Mouse (Mus musculus) intestine, embryonic 14.5 days (tissue): ENCODE data around the gene Dmpk. TPM values are rescaled to one million over a fixed set of nuclear protein-coding genes. Genes with fewer than 3 reads are reported as not detected.

Source experiments
- ATAC-seq: fragments of 200-750 bp; cut with Nextera tagmentation; replicated peaks from 2 replicates; pipeline ENCODE4 v1.8.0; 2017; ENCODE audit warnings: low read depth, moderate number of reproducible peaks, moderate TSS enrichment, moderate library complexity; ENCODE audit not compliant: low FRiP score, low TSS enrichment
- DNase-seq: peaks from one replicate; pipeline ENCODE4 v3.0.0-alpha.2; 2018; ENCODE audit warnings: low spot score
- H3K27ac ChIP-seq: fragments of 300-500 bp; sonication (generic); 2 replicates; pipeline ENCODE4 v1.5.1; 2014; ENCODE audit warnings: low read depth, mild to moderate bottlenecking, control low read depth
- H3K27me3 ChIP-seq: fragments of 300-500 bp; sonication (generic); replicated peaks from 2 replicates; pipeline ENCODE4 v1.6.1; 2014; ENCODE audit warnings: low read length, control low read depth; ENCODE audit not compliant: control insufficient read depth, insufficient read depth
- H3K36me3 ChIP-seq: fragments of 300-500 bp; sonication (generic); 2 replicates; pipeline ENCODE4 v1.6.1; 2014; ENCODE audit warnings: low read length, control low read depth; ENCODE audit not compliant: control insufficient read depth, insufficient read depth
- H3K4me1 ChIP-seq: fragments of 300-500 bp; sonication (generic); replicated peaks from 2 replicates; pipeline ENCODE4 v1.6.1; 2014; ENCODE audit warnings: low read length, control low read depth, mixed read lengths; ENCODE audit not compliant: control insufficient read depth, insufficient read depth
- H3K4me2 ChIP-seq: fragments of 300-500 bp; sonication (generic); 2 replicates; pipeline ENCODE4 v1.6.1; 2014; ENCODE audit warnings: low read length
- H3K4me3 ChIP-seq: fragments of 300-500 bp; sonication (generic); 2 replicates; pipeline ENCODE4 v1.5.1; 2014; ENCODE audit warnings: low read depth, low read length, control low read depth, mixed read lengths
- H3K9ac ChIP-seq: fragments of 300-500 bp; sonication (generic); 2 replicates; pipeline ENCODE4 v1.6.1; 2014; ENCODE audit warnings: mild to moderate bottlenecking, low read length
- H3K9me3 ChIP-seq: fragments of 300-500 bp; sonication (generic); 2 replicates; pipeline ENCODE4 v1.6.1; 2016; ENCODE audit warnings: low read length, control low read depth; ENCODE audit not compliant: control insufficient read depth
- WGBS: fragments of 180-500 bp; shearing (Covaris S2); extraction: QIAGEN DNeasy Blood & Tissue Kit; methylation state at CpG from one replicate; pipeline ENCODE4 v1.1.7; 2014; 5-methylcytosine and 5-hydroxymethylcytosine counted together
- microRNA-seq: library from miRNA; unstranded; fragments of <30 nt; microRNA quantifications from one replicate; pipeline ENCODE4, GENCODE M21; 2016
- polyA plus RNA-seq: library from polyadenylated mRNA; unstranded; fragments of >200 nt; fragmentation: Nextera tagmentation; extraction: Ambion mirVana; gene quantifications from 2 replicates; pipeline ENCODE4 v1.2.1, GENCODE M21; 2014

The Dmpk gene
- polyA plus RNA-seq, 1 experiment from 2014 or later, result 57.4 TPM

DNA sequence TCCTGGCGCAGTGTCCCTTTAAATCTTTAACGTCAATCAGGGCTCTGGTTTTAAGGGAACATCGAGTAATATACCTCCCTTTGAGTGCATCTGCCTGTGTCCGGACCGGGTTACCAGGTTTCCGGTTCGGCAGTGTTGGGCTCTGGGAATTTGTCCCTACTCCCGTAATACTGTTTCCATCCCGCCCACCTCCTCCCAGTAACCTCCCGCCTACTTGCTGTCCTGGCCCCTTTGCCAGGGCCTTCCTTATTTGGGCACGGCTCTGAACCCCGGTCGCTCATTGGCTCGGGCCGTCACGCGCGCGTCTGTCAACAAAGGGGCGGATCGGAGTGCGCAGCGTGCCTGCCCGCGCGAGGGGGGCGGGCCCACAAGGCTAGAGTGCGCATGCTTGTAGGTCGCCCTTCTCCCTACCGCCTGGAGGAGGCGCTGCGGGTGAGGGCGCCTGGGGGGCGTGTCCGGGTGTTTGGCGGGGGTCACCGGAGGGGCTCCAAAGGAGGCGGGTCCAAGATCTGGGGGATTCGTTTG is 47.7 kb downstream of the Dmpk start:
- no peaks in the 10 kb centered on the region for H3K9me3 ChIP-seq
- H3K9ac ChIP-seq, result peak overlapping the region; percentile 37; the same call in 1 of the 2 replicates
- peaks cover 26% of the 10 kb centered on the region for H3K36me3 ChIP-seq
- peak overlapping the region; percentile 47 for H3K27ac ChIP-seq
- H3K4me2 ChIP-seq, result peak overlapping the region; percentile 67
- under 1% methylated on average over 39 of the region's 39 CpGs for WGBS
- H3K4me3 ChIP-seq, result peak overlapping the region; percentile 40
- peaks cover 12% of the 10 kb centered on the region; the same call in 1 of the 2 replicates for H3K4me1 ChIP-seq
- H3K27me3 ChIP-seq, result no peaks in the 10 kb centered on the region
- ATAC-seq (peak; percentile 99), DNase-seq (peak; percentile 94)

DNA sequence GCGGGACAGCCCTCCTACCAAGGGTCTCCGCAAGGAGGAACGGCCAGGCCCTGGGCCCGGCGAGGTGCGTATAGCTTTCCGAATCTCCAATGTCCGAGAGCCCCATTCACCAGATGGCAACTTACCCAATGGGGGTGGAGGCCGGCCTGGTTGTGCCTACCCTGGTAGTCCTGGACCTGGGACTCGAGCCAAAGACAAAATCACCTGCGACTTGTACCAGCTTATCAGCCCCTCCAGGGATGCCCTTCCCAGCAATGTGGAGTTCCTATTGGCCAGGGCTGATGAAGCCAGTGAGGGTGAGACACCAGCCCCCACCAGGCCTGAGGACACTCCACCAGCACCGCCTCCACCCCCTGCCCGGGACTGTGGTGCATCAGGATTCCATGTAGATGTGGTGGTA is 52.5 kb downstream of the Dmpk start:
- H3K4me2 ChIP-seq, result no peak overlapping the region
- H3K36me3 ChIP-seq, result peaks cover 63% of the 10 kb centered on the region

DNA sequence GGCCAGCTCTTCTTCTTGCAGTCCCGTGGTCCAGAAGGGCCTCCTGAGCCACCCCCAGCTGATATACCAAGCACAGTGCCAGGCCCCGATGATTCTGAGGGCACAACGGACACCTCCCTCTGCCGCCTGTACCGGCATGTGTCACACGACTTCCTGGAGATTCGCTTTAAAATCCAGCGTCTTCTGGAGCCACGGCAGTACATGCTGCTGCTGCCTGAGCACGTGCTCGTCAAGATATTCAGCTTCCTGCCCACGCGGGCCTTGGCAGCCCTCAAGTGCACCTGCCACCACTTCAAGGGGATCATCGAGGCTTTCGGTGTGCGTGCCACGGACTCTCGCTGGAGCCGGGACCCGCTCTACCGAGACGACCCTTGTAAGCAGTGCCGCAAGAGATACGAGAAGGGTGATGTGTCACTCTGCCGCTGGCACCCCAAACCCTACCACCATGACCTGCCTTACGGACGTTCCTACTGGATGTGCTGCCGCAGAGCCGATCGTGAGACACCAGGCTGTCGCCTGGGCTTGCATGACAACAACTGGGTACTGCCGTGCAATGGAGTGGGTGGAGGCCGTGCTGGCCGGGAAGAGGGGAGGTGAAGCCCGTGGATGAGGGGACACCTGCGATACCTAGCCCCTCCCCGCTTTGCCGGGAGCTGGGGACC is 53.2 kb downstream of the Dmpk start:
- Histone ChIP-seq H3K4me2 (no peak overlapping the region), H3K4me3 (no peak overlapping the region), H3K36me3 (peaks cover 63% of the 10 kb centered on the region), H3K9me3 (no peaks in the 10 kb centered on the region), H3K27ac (no peak overlapping the region), H3K9ac (no peak overlapping the region), H3K4me1 (0 out of 2 replicates have a peak, but pooled peaks cover 4% of the 10 kb centered on the region), H3K27me3 (no peaks in the 10 kb centered on the region)
- ATAC-seq (no peak), DNase-seq (no peak)
- WGBS, result 91% methylated on average over 38 of the region's 38 CpGs

More for the DNA sequence above, 52.5 kb downstream of the Dmpk start:
- ATAC-seq (no peak), DNase-seq (no peak)
- H3K9ac ChIP-seq, result no peak overlapping the region
- H3K4me1 ChIP-seq, result 0 out of 2 replicates have a peak, but pooled peaks cover 5% of the 10 kb centered on the region
- H3K4me3 ChIP-seq, result no peak overlapping the region
- H3K27me3 ChIP-seq, result no peaks in the 10 kb centered on the region
- H3K27ac ChIP-seq, result no peak overlapping the region
- WGBS, result 94% methylated on average over 13 of the region's 13 CpGs
- no peaks in the 10 kb centered on the region for H3K9me3 ChIP-seq

DNA sequence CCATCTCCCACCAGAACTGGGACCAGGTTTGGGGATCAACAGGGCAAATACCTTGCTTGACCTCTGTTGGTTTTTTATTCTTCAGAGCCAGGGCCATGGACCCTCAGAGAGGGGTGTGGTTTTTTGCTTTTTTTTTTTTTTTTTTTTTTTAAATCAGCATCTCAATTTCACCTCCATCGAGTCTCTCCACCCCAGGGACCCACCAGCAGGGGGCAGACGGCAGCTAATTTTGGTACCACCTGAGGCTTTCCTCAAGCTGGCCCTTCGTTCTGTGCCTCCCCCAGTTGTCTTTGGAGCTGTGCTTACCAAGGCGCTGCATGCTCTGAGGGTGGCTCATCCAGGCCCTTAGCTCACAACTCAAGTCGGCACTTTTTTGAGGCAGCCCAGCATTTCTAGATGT is 53.7 kb downstream of the Dmpk start:
- Histone ChIP-seq H3K4me3 (no peak overlapping the region), H3K4me1 (no peaks in the 10 kb centered on the region), H3K4me2 (no peak overlapping the region), H3K9me3 (no peaks in the 10 kb centered on the region), H3K27me3 (no peaks in the 10 kb centered on the region), H3K36me3 (peaks cover 63% of the 10 kb centered on the region), H3K27ac (no peak overlapping the region), H3K9ac (no peak overlapping the region)
- 50% methylated on average over 5 of the region's 5 CpGs for WGBS
- DNase-seq (peak; percentile 81), ATAC-seq (0 out of 2 replicates have a peak, but pooled peaks have one; percentile 10)

Small RNA genes within 50 kb of the gene (microRNA-seq; reads per million reads assigned to microRNA genes)
- gene Mir3100, result 0.76 reads per million

Other genes with a start within 250 kb of the Dmpk start
- 0.62 and 1.1 TPM in 2 replicates for gene Mill2, start 243.9 kb upstream of the Dmpk start, polyA plus RNA-seq
- 17.7 and 26.7 TPM in 2 replicates for gene Pglyrp1, start 212.5 kb upstream of the Dmpk start, polyA plus RNA-seq
- 21.5 and 21.7 TPM in 2 replicates for gene Ccdc61, start 173.4 kb upstream of the Dmpk start, polyA plus RNA-seq
- gene Nova2, start 158.0 kb upstream of the Dmpk start, polyA plus RNA-seq, result 0.66 and 0.75 TPM in 2 replicates
- gene Nanos2, start 96.4 kb upstream of the Dmpk start, polyA plus RNA-seq, result not detected in 2 replicates
- 2.8 and 3.2 TPM in 2 replicates for gene Mypop, start 92.6 kb upstream of the Dmpk start, polyA plus RNA-seq
- gene Irf2bp1, start 79.8 kb upstream of the Dmpk start, polyA plus RNA-seq, result 29.5 and 29.6 TPM in 2 replicates
- 21.6 and 21.9 TPM in 2 replicates for gene Foxa3, start 60.3 kb upstream of the Dmpk start, polyA plus RNA-seq
- 23.9 and 26.1 TPM in 2 replicates for gene Sympk, start 59.5 kb upstream of the Dmpk start, polyA plus RNA-seq
- gene Rsph6a, start 29.2 kb upstream of the Dmpk start, polyA plus RNA-seq, result not detected in 2 replicates
- 15.8 and 16.0 TPM in 2 replicates for gene Dmwd, start 7.6 kb upstream of the Dmpk start, polyA plus RNA-seq
- gene Six5, start 10.7 kb downstream of the Dmpk start, polyA plus RNA-seq, result 15.7 and 15.8 TPM in 2 replicates
- gene Gm4969, start 34.5 kb downstream of the Dmpk start, polyA plus RNA-seq, result 3.7 and 4.7 TPM in 2 replicates
- 8.1 and 8.8 TPM in 2 replicates for gene Fbxo46, start 36.0 kb downstream of the Dmpk start, polyA plus RNA-seq
- 10.1 and 11.0 TPM in 2 replicates for gene Qpctl, start 65.4 kb downstream of the Dmpk start, polyA plus RNA-seq
- gene Snrpd2, start 65.9 kb downstream of the Dmpk start, polyA plus RNA-seq, result 166 and 167 TPM in 2 replicates
- 2.2 and 2.7 TPM in 2 replicates for gene Gipr, start 82.3 kb downstream of the Dmpk start, polyA plus RNA-seq
- gene Eml2, start 92.6 kb downstream of the Dmpk start, polyA plus RNA-seq, result 1.9 and 2.9 TPM in 2 replicates
- gene Gpr4, start 128.7 kb downstream of the Dmpk start, polyA plus RNA-seq, result 1.2 and 1.5 TPM in 2 replicates
- 37.4 and 43.9 TPM in 2 replicates for gene Opa3, start 144.5 kb downstream of the Dmpk start, polyA plus RNA-seq
- gene Vasp, start 188.0 kb downstream of the Dmpk start, polyA plus RNA-seq, result 78.5 and 79.2 TPM in 2 replicates
- 0.14 and 0.31 TPM in 2 replicates for gene Ppm1n, start 196.2 kb downstream of the Dmpk start, polyA plus RNA-seq
- gene Rtn2, start 198.8 kb downstream of the Dmpk start, polyA plus RNA-seq, result 12.2 and 14.3 TPM in 2 replicates
- 0.08 and 0.49 TPM in 2 replicates for gene Fosb, start 226.2 kb downstream of the Dmpk start, polyA plus RNA-seq